Mouse (Mus musculus) inflammation-experienced regulatory T-cells, adult 6 months (primary cell): Measurements from ENCODE around the gene Olfr1113. TPM values are rescaled to one million over a fixed set of nuclear protein-coding genes. Genes with fewer than 3 reads are reported as not detected.
"Not testable (repeated sequence)": the region's sequence is repeated elsewhere in the genome, so short reads cannot be mapped to it uniquely, and the experiment has no call there.

Experiments used
- ATAC-seq: one replicate; pipeline ENCODE4 v1.8.0; 2017
- polyA plus RNA-seq, 3 experiments: library from polyadenylated mRNA; unstranded; fragments of 100-300 nt; shearing (Covaris generic); gene quantifications; one replicate each; pipeline ENCODE4 v1.2.1; 2017

Gene Olfr1113
- polyA plus RNA-seq: not detected

DNA sequence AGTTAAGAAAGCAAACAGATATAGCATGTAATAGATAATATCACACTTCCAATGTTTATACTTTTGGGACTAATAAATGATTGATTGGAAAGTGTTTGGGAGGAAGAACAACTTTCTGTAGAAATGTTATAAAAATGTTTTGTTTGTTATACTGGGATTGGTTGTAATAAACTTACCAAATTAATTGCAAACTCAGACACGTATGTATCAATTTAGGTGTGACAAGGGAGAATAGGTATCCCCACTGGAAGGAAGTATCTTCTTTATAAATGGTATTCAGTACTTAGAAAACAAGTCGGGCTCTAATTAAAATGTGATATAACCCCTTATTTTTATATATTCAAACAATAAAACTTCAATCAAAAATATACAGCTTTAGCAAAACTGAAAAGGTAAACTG lies at the start of gene Olfr1113:
Olfr1113 (plus strand) TSS at position 301 of the 400 bp plus-strand sequence.
- no peak for ATAC-seq

DNA sequence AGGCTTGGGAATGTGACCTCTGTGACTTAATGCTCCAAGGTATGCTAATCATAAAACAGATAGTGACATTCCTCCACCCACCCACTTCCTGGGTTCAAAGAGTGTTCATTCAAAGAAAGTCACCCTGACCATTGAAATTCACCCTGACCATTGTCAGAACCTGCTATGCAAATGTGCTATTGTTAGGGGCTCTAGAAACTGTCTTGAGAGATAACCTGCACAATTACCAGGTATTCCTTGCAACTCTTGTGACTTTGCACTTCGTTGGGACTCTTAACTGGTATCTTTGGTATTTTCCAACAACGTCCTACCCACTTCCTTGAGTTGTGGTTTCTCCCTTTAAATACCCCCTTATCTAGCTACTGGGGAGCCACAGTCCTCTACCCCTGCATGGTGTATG lies 41.0 kb upstream of the Olfr1113 start:
- ATAC-seq: not testable (repeated sequence)

DNA sequence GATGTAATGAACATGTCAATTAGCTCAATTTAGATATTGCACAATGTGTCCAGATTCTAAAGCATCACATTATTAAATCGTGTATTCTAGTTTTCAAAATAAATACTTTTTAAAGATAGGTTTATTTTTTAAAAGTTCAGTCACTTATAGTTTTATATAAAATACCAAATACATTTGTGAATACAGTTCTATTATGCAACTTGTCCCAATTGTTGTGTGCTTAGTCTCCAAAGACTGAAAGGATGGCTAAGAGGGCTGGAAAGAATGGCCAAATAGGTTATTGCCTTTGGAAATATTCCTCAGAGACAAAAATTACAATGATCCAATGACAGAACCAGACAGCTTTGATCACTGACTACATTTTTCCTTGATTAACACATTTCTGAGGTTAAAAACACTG lies 21.3 kb upstream of the Olfr1113 start, which contains the start of gene Olfr1112:
Olfr1112 (plus strand) TSS at position 301 of the 400 bp plus-strand sequence.
- no peak for ATAC-seq

GRCm38 (mm10) chr2:87247713-87248112 lies 38.9 kb downstream of the Olfr1113 start, which contains the start of gene Olfr1115:
Olfr1115 (plus strand) TSS chr2:87248013.
- ATAC-seq: no peak

Other genes with a start within 250 kb of the Olfr1113 start
- not detected for gene Olfr1099, start 248.3 kb upstream of the Olfr1113 start, polyA plus RNA-seq
- not detected for gene Olfr1100, start 229.0 kb upstream of the Olfr1113 start, polyA plus RNA-seq
- not detected for gene Olfr1101, start 217.7 kb upstream of the Olfr1113 start, polyA plus RNA-seq
- not detected for gene Olfr1102, start 210.6 kb upstream of the Olfr1113 start, polyA plus RNA-seq
- gene Olfr1104, start 181.9 kb upstream of the Olfr1113 start, polyA plus RNA-seq: not detected
- gene Olfr1105, start 172.4 kb upstream of the Olfr1113 start, polyA plus RNA-seq: not detected
- gene Olfr1106, start 156.7 kb upstream of the Olfr1113 start, polyA plus RNA-seq: not detected
- not detected for gene Olfr1107, start 133.2 kb upstream of the Olfr1113 start, polyA plus RNA-seq
- not detected for gene Olfr1109, start 113.0 kb upstream of the Olfr1113 start, polyA plus RNA-seq
- not detected for gene Olfr259, start 94.4 kb upstream of the Olfr1113 start, polyA plus RNA-seq
- gene Olfr1110, start 68.7 kb upstream of the Olfr1113 start, polyA plus RNA-seq: not detected
- gene Olfr1111, start 56.3 kb upstream of the Olfr1113 start, polyA plus RNA-seq: not detected
- gene Olfr1112, start 21.2 kb upstream of the Olfr1113 start, polyA plus RNA-seq: not detected
- not detected for gene Olfr1115, start 39.0 kb downstream of the Olfr1113 start, polyA plus RNA-seq
- gene Olfr1116, start 58.6 kb downstream of the Olfr1113 start, polyA plus RNA-seq: under 1 TPM in 1 of 3 experiments, not detected in 2; 0.04 TPM
- gene Olfr1118, start 98.6 kb downstream of the Olfr1113 start, polyA plus RNA-seq: not detected
- not detected for gene Olfr1120, start 145.8 kb downstream of the Olfr1113 start, polyA plus RNA-seq
- not detected for gene Olfr1121, start 160.9 kb downstream of the Olfr1113 start, polyA plus RNA-seq
- gene Olfr1122, start 176.9 kb downstream of the Olfr1113 start, polyA plus RNA-seq: not detected
- gene Olfr1123, start 207.7 kb downstream of the Olfr1113 start, polyA plus RNA-seq: not detected
- gene Olfr1124, start 221.3 kb downstream of the Olfr1113 start, polyA plus RNA-seq: 1 to 10 TPM in 1 of 3 experiments, under 1 TPM in 1, not detected in 1; 0.88 to 2.6 TPM
- gene Olfr1126, start 245.0 kb downstream of the Olfr1113 start, polyA plus RNA-seq: not detected